Mouse (Mus musculus) heart, adult 2 months (tissue): ENCODE results near the gene Htr1f. TPM values are rescaled to one million over a fixed set of nuclear protein-coding genes. Genes with fewer than 3 reads are reported as not detected.
"Not testable (repeated sequence)": the region's sequence is repeated elsewhere in the genome, so short reads cannot be mapped to it uniquely, and the experiment has no call there.

Source experiments
- DNase-seq, 2 experiments: peaks; one replicate each; pipeline ENCODE4 v3.0.0; 2021
- H3K27ac ChIP-seq: fragments of 200-600 bp; 2 replicates; pipeline ENCODE4 v1.8.1; 2022
- H3K27me3 ChIP-seq: fragments of 200-500 bp; 2 replicates; pipeline ENCODE4 v1.6.1; 2012; ENCODE audit warnings: mild to moderate bottlenecking, low read length, inconsistent platforms, mixed read lengths; ENCODE audit not compliant: control insufficient read depth, insufficient read depth
- H3K36me3 ChIP-seq: fragments of 200-500 bp; 2 replicates; pipeline ENCODE4 v1.6.1; 2012; ENCODE audit warnings: low read length, inconsistent platforms; ENCODE audit not compliant: control insufficient read depth, insufficient read depth
- H3K4me1 ChIP-seq: fragments of 200-500 bp; 2 replicates; pipeline ENCODE4 v1.6.1; 2011; ENCODE audit warnings: low read length; ENCODE audit not compliant: control insufficient read depth, insufficient read depth
- H3K4me3 ChIP-seq: fragments of 200-600 bp; 2 replicates; pipeline ENCODE4 v1.8.1; 2022
- H3K79me2 ChIP-seq: fragments of 200-500 bp; replicated peaks from 2 replicates; pipeline ENCODE4 v1.6.1; 2012; ENCODE audit warnings: mild to moderate bottlenecking, inconsistent platforms, low read length, moderate library complexity, mixed read lengths; ENCODE audit not compliant: control insufficient read depth, insufficient read depth
- H3K9ac ChIP-seq: fragments of 200-500 bp; 2 replicates; pipeline ENCODE4 v1.6.1; 2012; ENCODE audit warnings: low read depth, mild to moderate bottlenecking, control low read depth, inconsistent platforms, low read length, mixed read lengths
- CTCF ChIP-seq: fragments of 200-600 bp; IDR thresholded peaks from 2 replicates; pipeline ENCODE4 v1.8.1; 2022; ENCODE audit warnings: antibody characterized with exemption, mild to moderate bottlenecking, moderate library complexity
- EP300 ChIP-seq: fragments of 200-500 bp; IDR thresholded peaks from 2 replicates; pipeline ENCODE4 v1.6.1; 2011; ENCODE audit warnings: low read depth, low read length, control low read depth; ENCODE audit not compliant: insufficient read depth
- POLR2A ChIP-seq: fragments of 200-500 bp; IDR thresholded peaks from 2 replicates; pipeline ENCODE4 v1.6.1; 2011; ENCODE audit warnings: mild to moderate bottlenecking, low read depth, low read length, control low read depth; ENCODE audit not compliant: insufficient read depth
- WGBS: fragments of 180-500 bp; shearing (Covaris S2); methylation state at CpG from one replicate; pipeline ENCODE4 v1.1.7; 2018; 5-methylcytosine and 5-hydroxymethylcytosine counted together
- intact Hi-C: fragments of 180-260 bp; cut with DNase I; formaldehyde crosslinking; loops from one replicate; pipeline ENCODE4 v1.15.1; 2025
- polyA plus RNA-seq: library from polyadenylated mRNA; depleted of rRNA; stranded (reverse); fragments of >200 nt; gene quantifications from 2 replicates; pipeline ENCODE4 v1.2.3, GENCODE M21; 2012
- total RNA-seq, 2 experiments: library from RNA; stranded (reverse); gene quantifications; 2 replicates each; pipeline ENCODE4 v1.2.3; 2021

The Htr1f gene
- total and polyA plus RNA-seq, 3 experiments: not detected

DNA sequence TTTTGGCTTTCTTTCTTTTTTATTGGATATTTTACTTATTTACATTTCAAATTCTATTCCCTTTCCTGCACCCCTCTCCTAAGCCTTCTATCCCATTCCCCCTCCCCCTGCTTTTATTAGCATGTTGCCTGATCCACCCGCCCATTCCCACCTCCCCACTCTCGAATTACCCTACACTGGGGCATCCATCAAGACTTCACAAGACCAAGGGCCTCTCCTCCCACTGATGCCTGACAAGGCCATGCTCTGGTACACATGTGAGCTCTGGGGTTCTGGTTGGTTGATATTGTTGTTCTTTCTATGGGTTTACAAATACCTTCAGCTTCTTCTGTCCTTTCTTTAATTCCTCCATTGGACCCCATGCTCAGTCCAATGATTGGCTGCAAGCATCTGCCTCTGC, 22.2 kb downstream of the Htr1f start:
- TF ChIP-seq CTCF: no peak
- TF ChIP-seq POLR2A: no peak
- TF ChIP-seq EP300: no peak
- H3K4me3 ChIP-seq: no peak overlapping the region
- no peak for DNase-seq
- H3K36me3 ChIP-seq: no peaks in the 10 kb centered on the region
- H3K27ac ChIP-seq: no peak overlapping the region
- no peaks in the 10 kb centered on the region for H3K4me1 ChIP-seq
- H3K27me3 ChIP-seq: no peaks in the 10 kb centered on the region
- 22% methylated on average over 2 of the region's 2 CpGs for WGBS
- intact Hi-C loops: no loop called here
- H3K9ac ChIP-seq: no peak overlapping the region
- no peaks in the 10 kb centered on the region for H3K79me2 ChIP-seq

DNA sequence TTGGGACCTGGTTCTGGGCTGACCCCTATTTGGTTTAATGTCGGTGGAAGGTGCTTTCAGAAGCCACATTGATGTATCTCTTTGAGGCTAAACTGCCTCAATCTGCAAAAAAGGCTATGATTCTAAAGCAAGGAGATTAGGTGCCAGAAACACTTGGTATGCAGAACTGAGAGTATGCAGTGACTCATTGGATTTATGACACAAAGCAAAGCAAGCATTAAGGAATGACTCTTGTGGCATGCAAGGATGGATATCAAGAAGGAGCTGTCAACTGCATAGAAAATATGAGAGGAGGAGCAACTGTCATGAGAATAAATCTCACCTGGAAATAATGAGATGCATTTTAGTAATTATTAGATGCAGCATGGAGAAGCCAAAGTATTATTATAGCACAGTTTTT, 35.8 kb downstream of the Htr1f start:
- Histone ChIP-seq H3K36me3 (no peaks in the 10 kb centered on the region), H3K4me1 (no peaks in the 10 kb centered on the region), H3K9ac (no peak overlapping the region), H3K79me2 (no peaks in the 10 kb centered on the region), H3K27ac (no peak overlapping the region), H3K27me3 (no peaks in the 10 kb centered on the region), H3K4me3 (no peak overlapping the region)
- DNase-seq: no peak
- WGBS: 68% methylated on average over 1 of the region's 1 CpGs
- TF ChIP-seq EP300 (no peak), CTCF (no peak), POLR2A (no peak)
- intact Hi-C loops: no loop called here

DNA sequence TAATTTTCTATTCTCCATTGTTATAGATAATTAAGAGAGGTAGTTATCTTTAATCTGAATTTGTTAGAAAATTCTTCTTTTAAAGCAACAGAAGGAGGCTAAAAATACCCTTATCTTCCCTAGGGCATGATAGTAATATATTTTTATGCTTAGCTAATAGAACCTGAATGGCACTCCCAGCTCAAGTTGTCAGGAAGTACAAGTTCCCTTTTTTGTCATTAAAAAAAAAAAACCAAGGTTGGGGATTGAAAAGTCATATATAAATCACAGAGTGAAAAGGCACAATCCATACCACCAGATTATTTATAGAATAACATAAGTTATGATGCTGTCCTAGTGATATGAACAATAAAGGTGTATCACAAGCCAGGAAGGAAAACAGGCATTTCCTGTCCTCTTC, 39.4 kb downstream of the Htr1f start:
- intact Hi-C loops: no loop called here

DNA sequence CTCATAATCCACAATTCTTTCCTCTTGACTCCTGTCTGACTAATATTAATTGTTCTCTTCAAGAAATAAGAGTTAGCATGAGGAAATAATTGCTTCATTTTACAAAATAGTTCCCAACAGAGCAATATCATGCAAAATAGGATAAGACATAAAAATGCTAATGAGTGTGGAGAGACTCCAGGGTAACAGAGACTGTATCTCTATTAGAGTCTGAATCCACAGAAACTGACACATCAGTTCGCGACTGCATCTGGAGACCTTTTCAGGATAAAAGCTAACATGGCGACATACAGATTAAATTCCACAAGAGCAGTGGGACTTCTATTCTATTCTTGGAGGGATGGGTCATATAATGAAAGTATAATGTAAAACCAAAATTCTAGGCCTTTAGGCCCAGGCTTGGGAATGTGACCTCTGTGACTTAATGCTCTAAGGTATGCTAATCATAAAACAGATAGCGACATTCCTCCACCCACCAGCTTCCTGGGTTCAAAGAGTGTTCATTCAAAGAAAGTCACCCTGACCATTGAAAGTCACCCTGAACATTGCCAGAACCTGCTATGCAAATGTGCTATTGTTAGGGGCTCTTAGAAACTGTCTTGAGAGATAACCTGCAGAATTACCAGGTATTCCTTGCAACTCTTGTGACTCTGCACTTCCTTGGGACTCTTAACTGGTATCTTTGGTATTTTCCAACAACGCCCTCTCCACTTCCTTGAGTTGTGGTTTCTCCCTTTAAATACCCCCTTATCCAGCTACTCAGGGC, 67.8 kb downstream of the Htr1f start:
- intact Hi-C loops, H3K79me2 ChIP-seq, H3K36me3 ChIP-seq, H3K4me1 ChIP-seq, H3K9ac ChIP-seq, H3K27me3 ChIP-seq, H3K27ac ChIP-seq, DNase-seq, H3K4me3 ChIP-seq: not testable (repeated sequence)
- 83% methylated on average over 5 of the region's 5 CpGs for WGBS

More for the DNA sequence above, 39.4 kb downstream of the Htr1f start:
- no peaks in the 10 kb centered on the region for H3K4me1 ChIP-seq
- no peak for DNase-seq
- no peak overlapping the region for H3K27ac ChIP-seq
- no peaks in the 10 kb centered on the region for H3K79me2 ChIP-seq
- H3K9ac ChIP-seq: no peak overlapping the region
- TF ChIP-seq EP300 (no peak), POLR2A (no peak), CTCF (no peak)
- H3K36me3 ChIP-seq: no peaks in the 10 kb centered on the region
- no peaks in the 10 kb centered on the region for H3K27me3 ChIP-seq
- no peak overlapping the region for H3K4me3 ChIP-seq

DNA sequence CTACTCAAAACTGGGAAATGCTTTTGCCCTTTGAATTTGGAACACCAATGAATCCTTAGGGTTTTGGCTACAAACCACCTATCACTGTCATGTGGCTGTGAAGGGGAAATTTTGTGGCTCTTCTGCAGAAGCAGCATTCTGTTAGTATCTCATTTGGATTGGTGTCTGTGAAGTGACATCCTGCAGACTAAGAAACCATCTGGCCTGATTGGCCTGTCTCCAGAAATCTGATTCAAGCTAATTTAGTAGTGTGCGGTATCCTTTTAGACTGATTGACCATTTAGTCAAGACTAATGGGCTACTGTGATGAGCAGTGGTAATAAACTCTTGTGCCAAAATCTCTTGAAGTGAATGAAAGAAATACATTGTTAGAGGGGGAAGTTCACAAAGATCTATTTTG, 76.0 kb downstream of the Htr1f start:
- intact Hi-C loops: no loop called here
- Histone ChIP-seq H3K4me1 (no peaks in the 10 kb centered on the region), H3K36me3 (no peaks in the 10 kb centered on the region), H3K79me2 (no peaks in the 10 kb centered on the region), H3K27me3 (no peaks in the 10 kb centered on the region), H3K27ac (no peak overlapping the region), H3K4me3 (no peak overlapping the region), H3K9ac (no peak overlapping the region)
- TF ChIP-seq POLR2A (no peak), CTCF (no peak), EP300 (no peak)
- 52% methylated on average over 1 of the region's 1 CpGs for WGBS
- no peak for DNase-seq

DNA sequence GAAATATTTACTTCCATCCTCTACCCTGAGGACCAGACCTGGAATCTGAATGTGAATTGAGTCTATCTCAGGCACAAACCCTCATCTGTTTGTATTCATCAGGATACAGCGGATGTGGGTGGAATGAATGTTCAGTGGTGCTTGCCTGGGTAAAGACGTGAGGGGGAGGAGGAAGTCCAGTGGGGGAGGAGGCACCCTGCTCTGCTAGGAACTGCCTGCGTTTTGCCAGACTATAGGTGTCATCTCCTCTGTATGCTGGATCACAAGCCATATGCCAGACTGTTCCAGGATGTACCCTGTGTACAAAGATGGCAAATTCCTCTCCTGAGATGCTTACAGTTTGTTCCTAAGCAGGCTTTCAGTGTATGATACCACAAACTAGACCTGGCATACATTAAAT, 83.3 kb downstream of the Htr1f start:
- Histone ChIP-seq H3K79me2 (no peaks in the 10 kb centered on the region), H3K27me3 (no peaks in the 10 kb centered on the region), H3K27ac (no peak overlapping the region), H3K4me1 (no peaks in the 10 kb centered on the region), H3K4me3 (no peak overlapping the region), H3K9ac (no peak overlapping the region), H3K36me3 (no peaks in the 10 kb centered on the region)
- DNase-seq: no peak
- WGBS: 55% methylated on average over 3 of the region's 3 CpGs
- intact Hi-C loops: no loop called here
- no peak for TF ChIP-seq CTCF
- no peak for TF ChIP-seq EP300
- TF ChIP-seq POLR2A: no peak
